Mouse (Mus musculus) frontal cortex, postnatal 25 days (tissue): ENCODE measurements around the gene 9430097D07Rik.

ENCODE experiments used
- DNase-seq, 2 experiments: peaks; one replicate each; pipeline ENCODE4 v3.0.0; 2022; ENCODE audit warnings: low spot score in 2 of 2

Gene 9430097D07Rik

GRCm38 (mm10) chr2:32566536-32567063 is 8.9 kb downstream of the 9430097D07Rik start:
- DNase-seq = peak in 1 of 2 experiments; percentile 56

DNA sequence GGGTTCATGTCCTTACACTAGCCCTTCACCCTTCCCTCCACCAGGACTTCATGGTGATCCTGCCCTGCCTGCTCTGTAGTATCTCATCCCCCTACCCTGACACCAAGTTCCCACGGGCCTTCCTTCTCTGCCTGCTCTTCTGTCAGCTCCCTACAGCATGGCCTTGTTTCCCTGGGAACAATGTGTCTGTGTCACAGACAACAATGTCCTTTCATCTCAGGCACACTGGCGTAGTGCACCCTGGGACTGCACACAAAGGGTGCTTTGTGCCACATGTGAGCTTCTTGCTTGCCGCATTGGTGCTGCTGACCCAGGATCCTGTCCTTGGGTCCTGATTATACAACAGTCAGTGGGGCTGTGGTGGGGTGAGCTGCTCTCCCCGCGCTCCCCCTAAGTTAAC is 15.9 kb downstream of the 9430097D07Rik start:
- DNase-seq = no peak

GRCm38 (mm10) chr2:32556019-32556418 is 19.5 kb downstream of the 9430097D07Rik start:
- no peak for DNase-seq

- DNase-seq = no peak
Observed at GRCm38 (mm10) chr2:32555484-32555883, 20.0 kb downstream of the 9430097D07Rik start.

DNA sequence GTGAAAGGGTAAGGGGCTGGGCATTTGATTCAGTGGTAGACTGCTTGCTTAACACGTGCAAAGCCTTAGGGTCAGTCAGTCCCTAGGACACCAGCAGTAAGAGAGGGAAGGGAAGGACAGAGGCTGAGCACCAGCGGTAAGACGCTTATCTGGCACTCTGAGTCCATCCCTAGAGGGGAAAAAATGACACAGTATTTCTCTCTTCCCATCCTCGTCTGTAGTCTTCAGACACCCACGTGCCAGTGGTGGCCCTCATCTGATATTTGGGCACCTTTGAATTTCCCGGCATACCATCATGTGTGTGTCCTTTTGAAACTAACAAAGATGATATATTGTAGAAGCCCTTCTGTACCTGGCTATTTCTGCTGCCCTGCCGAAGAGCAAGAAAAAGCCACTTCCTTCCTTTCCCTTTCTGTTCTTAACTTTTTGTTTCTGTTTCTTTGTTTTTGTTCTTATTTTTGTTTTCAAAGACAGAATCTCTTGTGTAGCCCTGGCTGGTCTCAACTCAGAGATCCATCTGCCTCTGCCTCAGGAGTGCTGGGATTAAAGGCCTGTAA is 21.8 kb downstream of the 9430097D07Rik start:
- no peak for DNase-seq

DNA sequence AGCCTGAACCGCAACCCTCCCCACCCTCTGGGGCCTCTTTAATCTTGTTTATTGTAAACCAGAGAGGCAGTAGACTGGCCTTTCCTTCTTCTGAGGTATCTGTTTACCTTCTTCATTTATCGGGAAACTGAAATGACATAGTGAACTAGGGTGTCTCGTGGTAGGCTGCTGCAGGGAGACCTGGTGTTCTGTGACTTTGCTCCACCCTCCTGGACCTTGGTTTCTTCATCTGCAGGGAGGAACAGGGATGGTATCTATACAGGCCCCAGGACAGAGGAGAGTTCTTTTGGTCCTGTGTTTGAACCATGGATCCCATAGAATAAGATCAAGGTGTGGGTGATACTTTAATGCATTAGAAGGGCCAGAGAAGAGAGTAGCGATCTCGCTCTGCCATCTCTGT is 24.2 kb downstream of the 9430097D07Rik start:
- no peak for DNase-seq

- DNase-seq = no peak
Observed at GRCm38 (mm10) chr2:32549764-32550163, 25.7 kb downstream of the 9430097D07Rik start.

DNA sequence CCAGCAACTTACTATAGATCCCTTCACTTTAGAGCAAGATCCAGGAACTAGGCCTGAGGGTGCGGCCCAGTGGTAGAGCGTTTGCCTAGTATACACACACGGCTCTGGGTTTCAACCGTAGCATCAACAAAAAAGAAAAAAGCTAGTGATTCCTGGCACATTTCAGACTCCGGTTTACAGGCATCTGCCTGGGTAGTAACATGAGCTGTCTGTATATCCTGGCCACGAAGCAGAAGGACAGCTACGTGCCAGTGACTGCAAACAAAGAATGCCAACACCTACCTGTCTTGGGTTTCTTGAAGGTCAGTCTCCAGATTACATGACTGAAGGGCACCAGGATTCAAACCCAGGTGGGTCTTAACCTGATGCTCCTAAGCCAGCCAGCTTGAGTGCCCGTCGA is 26.3 kb downstream of the 9430097D07Rik start:
- no peak for DNase-seq

DNA sequence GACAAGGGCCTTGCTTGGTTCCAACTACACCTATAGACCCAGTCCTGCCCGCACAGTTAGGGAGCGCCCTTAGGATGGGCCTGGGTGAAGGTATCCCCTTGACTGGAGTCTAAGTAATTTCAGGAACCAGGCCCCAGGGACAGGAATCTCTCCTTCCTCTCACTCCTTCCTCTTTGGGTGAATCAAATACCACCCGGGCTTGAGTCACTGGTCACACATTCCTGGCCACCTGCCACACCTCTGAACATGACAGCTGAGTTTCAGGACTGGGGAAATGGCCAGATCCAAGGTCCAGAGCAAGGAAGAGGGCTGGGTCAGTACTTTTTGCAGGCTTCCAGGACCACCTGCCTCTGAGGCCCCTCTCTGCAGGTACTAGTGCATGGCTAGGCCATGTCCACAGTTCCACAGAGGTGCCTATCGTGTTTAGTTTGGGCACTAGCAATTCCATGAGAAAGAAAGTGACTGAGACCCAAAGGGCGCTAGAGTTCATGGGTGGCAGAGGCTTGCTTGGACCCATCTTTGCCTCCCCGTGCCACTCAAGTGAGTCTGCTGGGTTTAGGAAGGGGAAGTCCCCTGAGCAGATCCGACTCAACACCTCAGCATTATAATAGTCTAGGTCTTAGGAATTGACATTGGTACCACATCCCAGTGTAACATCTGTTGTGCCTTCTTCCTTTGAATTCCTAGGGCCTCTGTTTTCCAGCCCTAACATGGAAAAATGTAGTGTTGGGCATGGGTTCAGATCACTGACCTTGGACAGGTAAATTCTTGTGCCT is 27.3 kb downstream of the 9430097D07Rik start:
- DNase-seq = no peak

DNA sequence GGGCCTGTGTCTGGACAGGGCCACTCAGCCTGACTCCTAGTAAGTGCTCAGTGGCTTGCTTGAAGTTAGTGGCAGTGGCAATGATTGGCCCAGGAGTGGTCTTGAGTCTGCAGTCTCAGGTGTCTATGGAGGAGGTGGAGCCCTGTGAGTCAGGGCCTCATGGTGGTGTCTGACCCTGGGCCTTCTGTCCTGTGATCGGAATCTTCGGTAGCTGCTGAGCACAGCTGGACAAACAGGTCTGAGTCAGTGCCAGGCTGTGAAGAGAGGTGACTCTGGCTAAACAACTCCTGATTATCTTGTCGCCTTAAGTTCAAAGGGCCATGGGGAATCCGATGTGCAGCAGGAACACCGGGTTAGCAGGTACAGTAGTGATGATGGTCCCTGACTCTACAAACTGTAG is 28.1 kb downstream of the 9430097D07Rik start:
- DNase-seq = no peak

- no peak for DNase-seq
Observed at GRCm38 (mm10) chr2:32546951-32547350, 28.5 kb downstream of the 9430097D07Rik start.

DNA sequence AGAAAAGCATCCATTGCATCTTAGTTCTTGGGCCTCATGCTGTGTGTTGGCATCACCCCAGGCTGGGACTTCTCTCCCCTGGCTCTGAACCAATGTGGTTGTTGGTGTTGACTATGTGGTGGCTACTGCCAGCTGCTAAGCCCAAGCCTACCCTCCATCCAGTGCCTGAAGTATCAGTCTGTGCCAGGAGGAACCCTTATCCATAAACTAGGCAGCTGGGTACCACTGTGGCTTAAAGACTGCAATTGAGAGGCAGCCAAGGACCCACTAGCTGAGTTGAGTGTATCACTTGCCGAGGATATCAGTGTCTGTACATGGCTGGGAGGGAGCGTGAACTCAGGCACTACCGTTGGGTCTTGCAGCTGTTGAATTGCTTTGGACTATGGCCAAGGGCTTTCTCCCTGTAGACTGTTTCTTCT is 32.4 kb downstream of the 9430097D07Rik start:
- no peak for DNase-seq

- DNase-seq = no peak
Observed at GRCm38 (mm10) chr2:32541986-32542573, 33.4 kb downstream of the 9430097D07Rik start.

- no peak for DNase-seq
Observed at GRCm38 (mm10) chr2:32541333-32541908, 34.1 kb downstream of the 9430097D07Rik start.

- no peak for DNase-seq
Observed at GRCm38 (mm10) chr2:32539452-32539981, 36.0 kb downstream of the 9430097D07Rik start.

GRCm38 (mm10) chr2:32538461-32538860 is 37.0 kb downstream of the 9430097D07Rik start:
- DNase-seq = no peak

- DNase-seq = no peak
Observed at GRCm38 (mm10) chr2:32537941-32538340, 37.5 kb downstream of the 9430097D07Rik start.

GRCm38 (mm10) chr2:32537360-32537905 is 38.1 kb downstream of the 9430097D07Rik start:
- no peak for DNase-seq

DNA sequence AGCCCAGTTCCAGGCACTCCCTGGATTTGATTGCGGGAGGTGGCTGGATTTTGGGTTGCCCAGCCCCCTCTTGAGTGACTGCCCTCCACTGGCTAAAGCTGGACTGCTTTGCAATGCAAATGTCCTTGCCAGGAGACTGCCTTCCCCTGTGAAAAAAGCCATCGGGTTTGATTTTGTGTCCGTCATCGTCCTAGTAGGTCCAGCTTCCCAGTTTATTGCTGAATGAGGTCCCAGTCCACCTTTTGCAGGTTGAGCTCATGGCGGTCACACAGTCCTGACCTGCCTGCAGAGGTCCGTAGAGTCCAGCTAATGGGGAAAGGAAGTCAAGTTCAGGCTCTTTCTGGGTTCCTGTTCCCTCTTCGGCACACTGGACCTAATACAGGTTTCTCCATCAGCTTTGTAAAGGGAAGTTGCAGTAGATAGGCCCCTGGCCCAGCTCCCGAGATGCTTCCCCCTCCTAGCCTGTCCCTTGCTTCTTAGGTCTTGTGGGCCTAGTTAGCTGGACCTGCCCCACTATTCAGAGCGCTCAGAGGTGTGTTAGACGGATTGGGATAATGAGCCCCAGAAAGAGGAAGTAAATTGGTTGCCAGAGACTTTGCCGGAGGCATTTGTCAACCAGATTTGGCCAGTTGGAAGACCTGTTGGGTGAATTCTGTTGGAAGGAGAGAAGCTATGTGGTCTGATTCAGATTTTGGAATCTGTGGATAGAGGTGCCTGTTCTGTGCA is 38.7 kb downstream of the 9430097D07Rik start:
- peak; percentile 22 to 50 for DNase-seq

- DNase-seq = no peak
Observed at GRCm38 (mm10) chr2:32536086-32536633, 39.3 kb downstream of the 9430097D07Rik start.

DNA sequence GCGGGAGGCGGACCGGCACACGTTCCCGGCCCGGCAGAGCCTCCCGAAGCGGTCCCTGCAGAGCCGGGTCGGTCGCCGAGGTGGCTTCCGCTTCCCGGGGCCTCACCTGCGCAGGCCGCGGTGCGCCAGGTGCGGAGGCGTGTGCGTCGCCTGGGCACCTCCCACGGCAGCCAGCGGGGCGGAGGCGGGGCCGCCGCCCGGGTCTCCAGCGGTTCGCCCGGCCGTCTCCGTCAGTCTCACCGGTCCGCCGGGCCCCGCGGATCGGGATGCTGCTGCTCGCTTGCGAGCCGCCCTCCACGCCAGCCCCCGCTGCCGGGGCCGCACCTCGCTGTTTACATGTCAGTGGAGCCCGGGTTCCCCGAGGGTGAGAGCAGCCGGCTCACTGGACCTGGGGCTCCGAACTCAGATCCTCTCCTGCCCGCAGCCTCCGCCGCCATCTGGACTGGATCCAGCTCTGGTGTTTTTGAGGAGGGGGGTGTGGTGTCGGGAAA is 39.9 kb downstream of the 9430097D07Rik start:
- DNase-seq = peak; percentile 29 to 42
